Comparison of ENCODE assay signal across 28 mouse cellular contexts in the genomic region with DNA sequence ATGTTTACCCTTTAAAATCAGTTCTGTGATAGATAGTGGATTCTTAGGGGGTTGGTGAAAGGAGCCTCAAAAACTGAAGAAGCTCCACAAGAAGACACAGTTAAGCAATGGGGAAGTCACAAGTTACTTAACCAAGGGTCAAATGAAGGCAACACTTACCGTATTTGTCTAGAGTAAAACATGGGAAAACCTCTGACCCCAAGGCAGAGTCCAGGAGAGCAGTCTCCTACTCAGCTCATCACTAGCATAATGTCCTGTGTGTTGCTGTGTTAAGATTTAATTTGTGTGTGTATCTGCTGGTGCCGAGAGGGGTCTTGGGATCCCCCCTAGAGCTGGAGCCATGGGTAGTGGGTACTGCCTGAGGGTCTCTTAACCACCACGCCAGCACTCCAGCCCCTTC. TPM values are rescaled to one million over a fixed set of nuclear protein-coding genes. Genes with fewer than 3 reads are reported as not detected.
DNase-seq lines count a peak whose midpoint lies in the region; ATAC-seq and TF ChIP-seq lines count a peak whose summit lies in the region.
"Had no signal": no experiment of that assay in that cellular context is flagged by ENCODE, and none has a peak within 500 bp of the region (broad histone marks: within the 10 kb centered on the region; RNA-seq: fewer than 3 reads in every experiment).

No protein-coding gene starts in this region.

- no peak overlapping the region for H3K4me2 ChIP-seq in kidney, embryonic 16.5 days (replicated peaks; ENCODE audit: low read depth, low read length)
- H3K4me2 ChIP-seq in kidney, postnatal 0 days (ENCODE audit: low read length): no peak overlapping the region
- H3K4me2 ChIP-seq: embryonic facial prominence, embryonic 13.5 days; heart, embryonic 11.5 days; hindbrain, embryonic 12.5 days; liver, embryonic 13.5 days had no signal

- H3K27ac ChIP-seq in kidney, embryonic 16.5 days (ENCODE audit: low read length): no peak overlapping the region
- peak overlapping the region; percentile 31; the same call in 1 of the 2 replicates for H3K27ac ChIP-seq in kidney, postnatal 0 days
- H3K27ac ChIP-seq: embryonic facial prominence, embryonic 13.5 days; hindbrain, embryonic 12.5 days; left cerebral cortex, adult 2 months; liver, embryonic 13.5 days had no signal

- no peak overlapping the region for H3K9ac ChIP-seq in kidney, embryonic 16.5 days (replicated peaks; ENCODE audit: low read length)
- H3K9ac ChIP-seq in kidney, postnatal 0 days (ENCODE audit: low read depth, low read length): no peak overlapping the region
- H3K9ac ChIP-seq: embryonic facial prominence, embryonic 13.5 days; hindbrain, embryonic 12.5 days; liver, embryonic 13.5 days had no signal

- TF ChIP-seq CTCF in kidney, postnatal 0 days (IDR thresholded peaks at IDR 0.05; ENCODE audit: low read depth): no peak

- peaks cover 3% of the 10 kb centered on the region; the same call in 1 of the 2 replicates for H3K9me3 ChIP-seq in kidney, embryonic 16.5 days (ENCODE audit: low read length)
- H3K9me3 ChIP-seq in megakaryocyte, embryonic 14.5 days: peaks cover 4% of the 10 kb centered on the region; the same call in 1 of the 2 replicates
- no peaks in the 10 kb centered on the region for H3K9me3 ChIP-seq in kidney, postnatal 0 days (replicated peaks; ENCODE audit: low read length)
- H3K9me3 ChIP-seq: embryonic facial prominence, embryonic 13.5 days had no signal

- 89% methylated on average over 3 of the region's 3 CpGs for WGBS in kidney, embryonic 16.5 days
- 81% methylated on average over 3 of the region's 3 CpGs for WGBS in kidney, postnatal 0 days

- peaks cover 32% of the 10 kb centered on the region for H3K4me1 ChIP-seq in kidney, embryonic 16.5 days (ENCODE audit: insufficient read depth, low read length)
- peaks cover 46% of the 10 kb centered on the region for H3K4me1 ChIP-seq in megakaryocyte, embryonic 14.5 days
- H3K4me1 ChIP-seq in kidney, postnatal 0 days (replicated peaks; ENCODE audit: insufficient read depth, low read length): peaks cover 14% of the 10 kb centered on the region

- H3K27me3 ChIP-seq in kidney, embryonic 16.5 days (ENCODE audit: insufficient read depth, low read length): no peaks in the 10 kb centered on the region
- H3K27me3 ChIP-seq in megakaryocyte, embryonic 14.5 days (replicated peaks): no peaks in the 10 kb centered on the region
- no peaks in the 10 kb centered on the region for H3K27me3 ChIP-seq in kidney, postnatal 0 days (ENCODE audit: insufficient read depth, low read length)
- H3K27me3 ChIP-seq: hindbrain, embryonic 12.5 days; liver, embryonic 13.5 days had no signal

- no peak overlapping the region for H3K4me3 ChIP-seq in kidney, embryonic 16.5 days (ENCODE audit: low read length)
- peak overlapping the region; percentile 38 for H3K4me3 ChIP-seq in megakaryocyte, embryonic 14.5 days (replicated peaks)
- H3K4me3 ChIP-seq in kidney, postnatal 0 days (replicated peaks; ENCODE audit: low read depth, low read length): no peak overlapping the region
- H3K4me3 ChIP-seq: embryonic facial prominence, embryonic 13.5 days; hindbrain, embryonic 12.5 days; left cerebral cortex, adult 2 months; liver, embryonic 13.5 days had no signal

- H3K36me3 ChIP-seq in kidney, embryonic 16.5 days (ENCODE audit: insufficient read depth, low read length): peaks cover 48% of the 10 kb centered on the region
- H3K36me3 ChIP-seq in megakaryocyte, embryonic 14.5 days (replicated peaks; ENCODE audit: low read length): peaks cover 64% of the 10 kb centered on the region
- peaks cover 37% of the 10 kb centered on the region for H3K36me3 ChIP-seq in kidney, postnatal 0 days (ENCODE audit: insufficient read depth, low read length)

- ATAC-seq in kidney, embryonic 16.5 days (ENCODE audit: low FRiP score, low TSS enrichment): no peak
- no peak for ATAC-seq in megakaryocyte, adult 5-6 weeks (ENCODE audit: poor library complexity, severe bottlenecking)
- ATAC-seq in kidney, postnatal 0 days (replicated peaks; ENCODE audit: low FRiP score, low read depth): no peak
- ATAC-seq: forebrain, embryonic 14.5 days; inflammation-experienced regulatory T-cells, adult 6 months; lung, postnatal 0 days; midbrain, embryonic 16.5 days had no signal

- peak; percentile 52 for DNase-seq in kidney, adult 11 months
- no peak for DNase-seq in kidney, postnatal 0 days (ENCODE audit: low spot score)
- peak; percentile 52 for DNase-seq in yolk sac, embryonic 10.5 days (ENCODE audit: low spot score)
- DNase-seq in gastrocnemius, adult 18-20 months (ENCODE audit: low spot score): no peak
- DNase-seq in spleen, postnatal 36 days (ENCODE audit: low spot score in 2 of 2): no peak
- DNase-seq: cerebellum, adult 9-11 months; heart, postnatal 10 days; layer of hippocampus, adult 9-11 months; left cerebral cortex, postnatal 4 days; liver, embryonic 13.5 days; right cerebral cortex, postnatal 25 days; thymus, adult 2 months had no signal

RNA-seq across cellular contexts. Expression of a gene that starts 3.8 kb away (rescaled TPM):
- polyA plus RNA-seq in kidney, embryonic 16.5 days (2015; fragmentation: Nextera tagmentation; extraction: Ambion mirVana): 426 and 432 TPM in 2 replicates
- polyA plus RNA-seq in megakaryocyte, embryonic 14.5 days (2012; ENCODE audit: insufficient read depth, low replicate concordance): 8.1 and 23.7 TPM in 2 replicates
- 434 and 449 TPM in 2 replicates for total RNA-seq in megakaryocyte, adult 5-6 weeks (2015)
- total RNA-seq in megakaryocyte, adult 5-6 weeks (2017): 184 and 195 TPM in 2 replicates
- polyA plus RNA-seq in kidney, postnatal 0 days (2015; fragmentation: Nextera tagmentation; extraction: Ambion mirVana): 483 and 497 TPM in 2 replicates
- total RNA-seq in gastrocnemius, adult 18-20 months (2021): 10 to 100 TPM; 69.4 to 71.6 TPM

RNA-seq across cellular contexts. Expression of a gene that starts 36.3 kb away (rescaled TPM):
- polyA plus RNA-seq in kidney, embryonic 16.5 days (2015; fragmentation: Nextera tagmentation; extraction: Ambion mirVana): 1.7 and 2.2 TPM in 2 replicates
- polyA plus RNA-seq in megakaryocyte, embryonic 14.5 days (2012; ENCODE audit: insufficient read depth, low replicate concordance): not detected in 2 replicates
- 0.27 TPM in 1 of 2 replicates, not detected in the other for total RNA-seq in megakaryocyte, adult 5-6 weeks (2015)
- total RNA-seq in megakaryocyte, adult 5-6 weeks (2017): not detected in 2 replicates
- polyA plus RNA-seq in kidney, postnatal 0 days (2015; fragmentation: Nextera tagmentation; extraction: Ambion mirVana): 2.3 and 2.7 TPM in 2 replicates
- not detected for total RNA-seq in gastrocnemius, adult 18-20 months (2021)
- total RNA-seq: gastrocnemius, postnatal 4 days; left cerebral cortex, postnatal 4 days; megakaryocyte progenitor cell, adult 5-6 weeks; neutrophil, adult 5-6 weeks had no signal
- polyA plus RNA-seq: forebrain, embryonic 14.5 days; midbrain, embryonic 16.5 days had no signal

RNA-seq across cellular contexts. Expression of a gene that starts 56.5 kb away (rescaled TPM):
- polyA plus RNA-seq in kidney, embryonic 16.5 days (2015; fragmentation: Nextera tagmentation; extraction: Ambion mirVana): not detected in 2 replicates
- not detected in 2 replicates for polyA plus RNA-seq in megakaryocyte, embryonic 14.5 days (2012; ENCODE audit: insufficient read depth, low replicate concordance)
- total RNA-seq in megakaryocyte, adult 5-6 weeks (2015): not detected in 2 replicates
- not detected in 2 replicates for total RNA-seq in megakaryocyte, adult 5-6 weeks (2017)
- not detected in 2 replicates for polyA plus RNA-seq in kidney, postnatal 0 days (2015; fragmentation: Nextera tagmentation; extraction: Ambion mirVana)
- not detected for total RNA-seq in gastrocnemius, adult 18-20 months (2021)
- total RNA-seq: adrenal gland, adult 2 months; gastrocnemius, postnatal 4 days; heart, postnatal 10 days; left cerebral cortex, adult 2 months; left cerebral cortex, postnatal 4 days; megakaryocyte progenitor cell, adult 5-6 weeks; neutrophil, adult 5-6 weeks had no signal
- polyA plus RNA-seq: adrenal gland, adult 2 months; embryonic facial prominence, embryonic 13.5 days; forebrain, embryonic 14.5 days; heart, embryonic 11.5 days; hindbrain, embryonic 12.5 days; inflammation-experienced regulatory T-cells, adult 6 months; liver, embryonic 13.5 days; lung, postnatal 0 days; midbrain, embryonic 16.5 days; stomach, embryonic 16.5 days; thymus, adult 2 months had no signal

Comparison
In these comparisons a context has a peak if more than half of its experiments do, and no peak if none do; other contexts are left out.
1. DNase-seq: peak in kidney, adult 11 months (single experiment) and yolk sac, embryonic 10.5 days (single experiment); none in kidney, postnatal 0 days (single experiment), gastrocnemius, adult 18-20 months (single experiment) and spleen, postnatal 36 days (0 of 2).
2. RNA of a gene that starts 3.8 kb away (polyA plus RNA-seq): 483 to 497 TPM in kidney, postnatal 0 days and 426 to 432 TPM in kidney, embryonic 16.5 days; 8.1 to 23.7 TPM in megakaryocyte, embryonic 14.5 days; every median in the first group is over 10 times any median in the second.